Mouse (Mus musculus): ENCODE results near the gene Iqschfp. TPM values are rescaled to one million over a fixed set of nuclear protein-coding genes. Genes with fewer than 3 reads are reported as not detected.

The Iqschfp gene
- not detected for polyA plus RNA-seq (2014; fragmentation: Illumina TruSeq; extraction: RNeasy Lipid Tissue Mini Kit (QIAGEN cat#74804); ENCODE audit: low read depth, low replicate concordance)

GRCm38 (mm10) chr3:67892026-67892705 lies at the start of gene Iqschfp, which contains the start of gene Iqcj:
Gene Iqschfp, plus strand, starts transcription at chr3:67892232.
Gene Iqcj, plus strand, starts transcription at chr3:67892220.

GRCm38 (mm10) chr3:68064731-68065130 lies 172.7 kb downstream of the Iqschfp start, which contains the start of gene Schip1:
Gene Schip1, plus strand, starts transcription at chr3:68064802.

Other genes with a start within 250 kb of the Iqschfp start
- gene Iqcj, start within 50 bp of the Iqschfp start, polyA plus RNA-seq (2014; fragmentation: Illumina TruSeq; extraction: RNeasy Lipid Tissue Mini Kit (QIAGEN cat#74804); ENCODE audit: low read depth, low replicate concordance): not detected
- gene Schip1, start 172.6 kb downstream of the Iqschfp start, polyA plus RNA-seq (2014; fragmentation: Illumina TruSeq; extraction: RNeasy Lipid Tissue Mini Kit (QIAGEN cat#74804); ENCODE audit: low read depth, low replicate concordance): 8.1 TPM